Mouse (Mus musculus) midbrain, embryonic 13.5 days (tissue): Measurements from ENCODE around the gene Vcl. TPM values are rescaled to one million over a fixed set of nuclear protein-coding genes. Genes with fewer than 3 reads are reported as not detected.

Experiments
- ATAC-seq: fragments of 200-750 bp; cut with Nextera tagmentation; 2 replicates; pipeline ENCODE4 v1.8.0; 2017; ENCODE audit warnings: mild to moderate bottlenecking, moderate TSS enrichment, moderate library complexity
- H3K27ac ChIP-seq: fragments of 300-500 bp; sonication (generic); 2 replicates; pipeline ENCODE4 v1.5.1; 2015; ENCODE audit warnings: inconsistent platforms, mild to moderate bottlenecking, moderate library complexity
- H3K27me3 ChIP-seq: fragments of 300-500 bp; sonication (generic); 2 replicates; pipeline ENCODE4 v1.6.1; 2015; ENCODE audit warnings: mild to moderate bottlenecking, inconsistent platforms
- H3K36me3 ChIP-seq: fragments of 300-500 bp; sonication (generic); 2 replicates; pipeline ENCODE4 v1.6.1; 2015; ENCODE audit warnings: mild to moderate bottlenecking, inconsistent platforms
- H3K4me1 ChIP-seq: fragments of 300-500 bp; sonication (generic); replicated peaks from 2 replicates; pipeline ENCODE4 v1.6.1; 2015; ENCODE audit warnings: inconsistent platforms
- H3K4me2 ChIP-seq: fragments of 300-500 bp; sonication (generic); replicated peaks from 2 replicates; pipeline ENCODE4 v1.6.1; 2015; ENCODE audit warnings: moderate library complexity, mild to moderate bottlenecking, inconsistent platforms
- H3K4me3 ChIP-seq: fragments of 300-500 bp; sonication (generic); replicated peaks from 2 replicates; pipeline ENCODE4 v1.5.1; 2015; ENCODE audit warnings: mild to moderate bottlenecking, inconsistent platforms
- H3K9ac ChIP-seq: fragments of 300-500 bp; sonication (generic); replicated peaks from 2 replicates; pipeline ENCODE4 v1.6.1; 2015; ENCODE audit warnings: mild to moderate bottlenecking, inconsistent platforms
- H3K9me3 ChIP-seq: fragments of 300-500 bp; sonication (generic); 2 replicates; pipeline ENCODE4 v1.6.1; 2016; ENCODE audit warnings: mild to moderate bottlenecking, inconsistent platforms
- WGBS: fragments of 180-500 bp; shearing (Covaris S2); methylation state at CpG from one replicate; pipeline ENCODE4 v1.1.7; 2015; 5-methylcytosine and 5-hydroxymethylcytosine counted together
- polyA plus RNA-seq: library from polyadenylated mRNA; unstranded; fragments of >200 nt; fragmentation: Nextera tagmentation; extraction: Ambion mirVana; gene quantifications from 2 replicates; pipeline ENCODE4 v1.2.1, GENCODE M21; 2015

Vcl gene
- polyA plus RNA-seq, result 9.7 and 11.2 TPM in 2 replicates

DNA sequence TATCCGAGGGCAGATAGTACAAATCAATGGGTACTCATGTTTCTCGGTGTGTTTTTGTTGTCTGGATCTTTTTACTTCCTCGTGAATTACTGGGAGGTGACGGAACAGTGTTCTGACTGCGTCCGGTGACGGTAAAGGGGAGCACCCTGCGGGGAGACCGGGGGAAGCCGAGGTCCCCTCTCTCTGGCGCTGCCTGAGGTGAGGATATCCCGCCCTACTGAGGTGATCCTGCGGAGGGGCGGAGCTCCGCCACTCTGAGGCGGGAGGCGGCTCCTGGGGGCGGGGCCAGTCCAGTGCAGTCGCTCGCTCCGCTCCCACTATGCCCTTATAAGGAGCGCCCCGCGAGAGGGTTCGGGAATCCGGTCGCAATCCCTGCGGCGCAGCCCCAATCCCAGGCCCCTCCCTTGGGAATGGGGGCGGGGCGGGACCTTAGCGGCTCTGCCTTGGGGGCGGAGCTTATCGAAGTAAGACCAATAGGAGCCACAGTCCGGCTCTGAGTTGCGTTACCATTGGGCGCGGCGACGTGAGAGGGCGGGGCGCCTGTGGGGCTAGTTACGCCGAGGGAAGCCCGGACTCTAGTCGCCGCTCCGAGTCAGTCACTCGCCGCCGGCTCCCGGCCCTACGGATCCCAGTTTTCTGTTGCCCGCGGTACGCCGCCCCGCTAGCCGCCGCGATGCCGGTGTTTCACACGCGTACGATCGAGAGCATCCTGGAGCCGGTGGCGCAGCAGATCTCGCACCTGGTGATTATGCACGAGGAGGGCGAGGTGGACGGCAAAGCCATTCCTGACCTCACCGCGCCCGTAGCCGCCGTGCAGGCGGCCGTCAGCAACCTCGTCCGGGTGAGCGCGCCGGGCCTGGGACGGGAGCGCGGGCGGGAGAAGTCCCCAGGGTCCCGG, at the start of gene Vcl:
TSS of gene Vcl (plus strand) at position 551 of the 898 bp plus-strand sequence.
- peak within 1 kb of the TSS; percentile 79 for H3K9ac ChIP-seq
- H3K27me3 ChIP-seq, result no peaks in the 10 kb centered on the region
- H3K4me3 ChIP-seq, result peak within 1 kb of the TSS; percentile 80
- H3K4me1 ChIP-seq, result peaks cover 18% of the 10 kb centered on the region
- peak; percentile 100 for ATAC-seq
- H3K27ac ChIP-seq, result peak within 1 kb of the TSS; percentile 84
- under 1% methylated on average over 89 of the region's 89 CpGs for WGBS
- H3K36me3 ChIP-seq, result no peaks in the 10 kb centered on the region
- H3K4me2 ChIP-seq, result peak within 1 kb of the TSS; percentile 72
- H3K9me3 ChIP-seq, result no peaks in the 10 kb centered on the region

DNA sequence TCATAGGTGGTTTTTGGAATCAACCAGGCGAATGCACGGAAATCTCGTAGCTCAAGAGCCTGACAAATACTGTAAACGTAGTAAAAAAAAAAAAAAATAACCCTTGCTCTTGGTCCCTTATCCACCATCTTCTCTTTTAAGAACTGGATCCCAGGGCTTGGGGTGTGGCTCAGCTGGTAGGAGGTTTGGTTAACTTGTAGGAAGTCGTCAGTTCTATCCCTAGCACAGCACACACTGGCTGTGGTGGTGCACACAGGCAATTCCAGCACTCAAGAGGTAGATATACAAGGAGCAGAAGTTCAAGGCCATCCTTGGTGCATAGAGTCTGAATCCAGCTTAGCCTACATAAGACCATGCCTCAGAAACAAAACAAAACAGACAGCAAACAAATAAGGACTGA, 44.5 kb upstream of the Vcl start:
- WGBS, result 85% methylated on average over 5 of the region's 5 CpGs
- no peak for ATAC-seq
- Histone ChIP-seq H3K9ac (no peak overlapping the region), H3K27ac (no peak overlapping the region), H3K4me2 (no peak overlapping the region), H3K27me3 (no peaks in the 10 kb centered on the region), H3K4me1 (no peaks in the 10 kb centered on the region), H3K9me3 (no peaks in the 10 kb centered on the region), H3K36me3 (no peaks in the 10 kb centered on the region), H3K4me3 (no peak overlapping the region)

DNA sequence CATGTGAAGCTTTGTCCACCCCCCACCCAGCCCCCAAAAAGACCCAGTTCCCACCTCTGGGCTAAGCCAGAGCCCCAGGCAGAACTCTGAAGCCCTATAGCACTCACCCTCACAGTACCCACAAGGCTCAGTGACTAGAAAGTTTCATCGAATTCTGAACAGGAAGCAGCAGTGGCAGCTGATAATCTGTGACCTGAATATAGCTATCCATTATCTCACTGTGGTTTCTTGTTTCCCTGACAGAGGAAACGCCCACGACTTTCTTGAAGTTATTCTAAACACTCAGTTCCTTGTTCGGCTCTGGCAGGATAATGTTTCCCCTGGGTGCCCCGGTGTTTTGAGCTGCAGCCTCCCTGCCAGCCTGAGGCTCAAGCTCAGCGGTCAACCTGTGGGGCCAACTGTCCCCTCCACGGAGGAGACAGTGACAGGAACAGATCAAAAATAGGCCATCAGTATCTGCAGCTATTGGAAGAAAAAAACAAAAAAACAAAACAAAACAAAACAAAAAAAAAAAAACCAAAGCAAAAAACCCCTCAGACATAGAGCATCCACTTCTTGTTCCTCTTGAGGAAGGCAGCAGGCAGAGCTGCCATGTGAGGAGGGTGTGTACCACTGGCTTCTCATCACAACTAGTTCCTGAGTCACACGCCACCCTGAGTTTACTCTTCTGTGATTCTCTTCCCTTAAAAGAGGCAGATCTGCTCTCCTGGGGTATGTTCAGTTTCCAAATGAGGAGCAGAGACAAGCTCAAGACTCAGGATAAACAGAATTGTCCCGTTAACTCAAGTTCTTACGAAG, 43.9 kb upstream of the Vcl start:
- Histone ChIP-seq H3K4me3 (no peak overlapping the region), H3K4me2 (no peak overlapping the region)

DNA sequence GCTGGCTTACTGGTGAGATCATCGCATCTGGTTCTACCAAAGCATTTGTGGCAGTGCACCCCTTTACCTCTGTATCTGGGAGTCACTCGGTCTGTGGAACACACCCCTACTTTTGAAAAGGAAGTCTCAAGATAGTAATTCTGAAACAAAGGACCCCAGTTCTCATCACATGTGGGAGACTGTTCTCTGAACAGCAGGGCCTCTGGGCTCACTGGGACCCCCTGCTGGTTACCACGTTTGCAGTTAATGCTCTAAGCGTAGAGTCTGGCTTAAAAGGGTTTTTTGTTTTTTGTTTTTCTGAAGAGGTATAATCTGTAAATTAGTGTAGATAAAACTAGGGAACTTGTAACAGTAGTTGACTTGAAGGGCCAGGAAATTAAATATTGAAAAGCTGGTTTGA, 42.9 kb upstream of the Vcl start:
- Histone ChIP-seq H3K4me2 (no peak overlapping the region), H3K4me1 (no peaks in the 10 kb centered on the region), H3K9me3 (no peaks in the 10 kb centered on the region), H3K27ac (no peak overlapping the region), H3K27me3 (no peaks in the 10 kb centered on the region), H3K36me3 (no peaks in the 10 kb centered on the region), H3K9ac (no peak overlapping the region), H3K4me3 (no peak overlapping the region)
- 29% methylated on average over 4 of the region's 4 CpGs for WGBS
- no peak for ATAC-seq

More for the DNA sequence above, 43.9 kb upstream of the Vcl start:
- H3K36me3 ChIP-seq, result no peaks in the 10 kb centered on the region
- H3K27ac ChIP-seq, result no peak overlapping the region
- no peak overlapping the region for H3K9ac ChIP-seq
- WGBS, result 44% methylated on average over 10 of the region's 10 CpGs
- H3K27me3 ChIP-seq, result no peaks in the 10 kb centered on the region
- H3K4me1 ChIP-seq, result no peaks in the 10 kb centered on the region
- no peak for ATAC-seq
- no peaks in the 10 kb centered on the region for H3K9me3 ChIP-seq

DNA sequence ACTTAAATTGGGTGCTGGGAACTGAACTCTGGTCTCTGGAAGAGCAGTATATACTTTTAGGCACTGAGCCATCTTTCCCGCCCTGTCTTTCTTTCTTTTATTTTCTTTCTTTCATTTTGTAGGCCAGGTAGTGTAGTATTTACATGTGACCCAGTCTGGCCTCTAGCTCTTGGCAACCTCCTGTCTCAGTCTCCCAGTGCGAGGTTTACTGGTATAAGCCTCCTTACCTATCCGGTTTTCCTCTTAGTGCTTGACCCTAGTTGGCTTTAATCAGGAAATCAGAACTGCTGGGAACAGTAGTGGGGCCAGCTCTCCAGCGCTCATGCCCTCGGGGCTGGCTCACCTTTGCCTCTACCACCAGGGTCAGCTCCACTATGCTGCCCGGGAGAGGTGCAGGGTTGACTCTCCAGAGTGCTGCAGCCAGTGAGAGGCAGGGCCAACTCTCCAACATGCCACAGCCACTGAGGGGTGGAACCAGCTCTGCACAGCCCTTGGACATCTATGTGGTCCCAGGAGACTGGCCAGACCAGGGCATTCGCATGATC, 41.6 kb upstream of the Vcl start:
- no peak for ATAC-seq
- WGBS, result 90% methylated on average over 7 of the region's 7 CpGs
- no peak overlapping the region for H3K4me2 ChIP-seq

DNA sequence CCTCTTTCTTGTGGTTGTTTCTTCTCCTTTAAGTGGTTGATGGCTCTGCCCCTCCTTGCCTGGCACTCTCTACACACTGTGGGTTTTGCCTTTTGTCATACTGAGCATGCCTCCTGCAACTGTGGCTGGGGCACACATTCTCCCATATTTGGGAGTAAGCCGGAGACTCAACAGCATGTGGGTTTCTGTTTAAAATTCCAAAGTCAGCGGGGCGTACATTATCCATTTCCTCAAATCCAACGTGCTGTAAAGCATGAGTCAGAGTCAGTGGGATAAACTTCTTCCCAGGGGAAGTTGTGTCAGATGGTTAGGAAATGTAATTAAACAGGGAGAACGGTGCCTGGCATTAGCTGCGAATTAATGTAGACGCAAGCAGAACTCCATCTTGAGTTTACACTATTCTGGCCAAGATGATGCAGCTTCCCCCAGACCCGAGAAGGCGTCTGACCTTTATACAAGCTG, 37.2 kb upstream of the Vcl start:
- 0 out of 2 replicates have a peak overlapping the region, but pooled peaks have one; percentile 5 for H3K4me2 ChIP-seq
- H3K27ac ChIP-seq, result no peak overlapping the region
- WGBS, result 36% methylated on average over 9 of the region's 9 CpGs
- H3K9ac ChIP-seq, result no peak overlapping the region
- peaks cover 7% of the 10 kb centered on the region; the same call in 1 of the 2 replicates for H3K4me1 ChIP-seq
- H3K36me3 ChIP-seq, result no peaks in the 10 kb centered on the region
- no peaks in the 10 kb centered on the region for H3K9me3 ChIP-seq
- H3K4me3 ChIP-seq, result no peak overlapping the region
- ATAC-seq, result peak; percentile 62
- no peaks in the 10 kb centered on the region for H3K27me3 ChIP-seq

More for the DNA sequence above, 41.6 kb upstream of the Vcl start:
- H3K4me1 ChIP-seq, result peaks cover 7% of the 10 kb centered on the region; the same call in 1 of the 2 replicates
- no peaks in the 10 kb centered on the region for H3K36me3 ChIP-seq
- H3K27me3 ChIP-seq, result no peaks in the 10 kb centered on the region
- no peak overlapping the region for H3K9ac ChIP-seq
- no peak overlapping the region for H3K4me3 ChIP-seq
- no peaks in the 10 kb centered on the region for H3K9me3 ChIP-seq
- no peak overlapping the region for H3K27ac ChIP-seq

DNA sequence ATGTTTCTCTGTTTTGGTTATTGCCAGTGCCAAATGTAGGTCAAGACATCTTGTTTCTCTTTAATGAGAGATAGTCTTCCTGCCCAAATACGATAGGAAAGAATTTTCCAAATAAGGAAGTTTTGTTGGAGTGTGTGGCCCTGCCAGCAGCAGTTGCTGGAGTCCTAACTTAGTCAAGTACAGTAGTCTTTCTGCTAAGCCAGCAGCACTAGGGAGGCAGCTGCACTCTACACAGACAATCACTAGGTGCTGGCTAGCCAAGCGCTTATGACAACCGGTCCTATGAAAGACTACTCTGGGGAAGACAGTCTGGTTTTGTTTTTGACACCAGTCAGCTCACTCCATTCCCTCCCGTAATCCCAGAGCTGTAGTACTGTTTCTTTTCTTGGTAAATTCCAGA, 35.4 kb upstream of the Vcl start:
- ATAC-seq, result no peak
- H3K4me1 ChIP-seq, result peaks cover 7% of the 10 kb centered on the region; the same call in 1 of the 2 replicates
- H3K36me3 ChIP-seq, result no peaks in the 10 kb centered on the region
- H3K9me3 ChIP-seq, result no peaks in the 10 kb centered on the region
- no peak overlapping the region for H3K9ac ChIP-seq
- WGBS, result 83% methylated on average over 4 of the region's 4 CpGs
- H3K27ac ChIP-seq, result no peak overlapping the region
- H3K4me3 ChIP-seq, result no peak overlapping the region
- H3K27me3 ChIP-seq, result no peaks in the 10 kb centered on the region
- no peak overlapping the region for H3K4me2 ChIP-seq

DNA sequence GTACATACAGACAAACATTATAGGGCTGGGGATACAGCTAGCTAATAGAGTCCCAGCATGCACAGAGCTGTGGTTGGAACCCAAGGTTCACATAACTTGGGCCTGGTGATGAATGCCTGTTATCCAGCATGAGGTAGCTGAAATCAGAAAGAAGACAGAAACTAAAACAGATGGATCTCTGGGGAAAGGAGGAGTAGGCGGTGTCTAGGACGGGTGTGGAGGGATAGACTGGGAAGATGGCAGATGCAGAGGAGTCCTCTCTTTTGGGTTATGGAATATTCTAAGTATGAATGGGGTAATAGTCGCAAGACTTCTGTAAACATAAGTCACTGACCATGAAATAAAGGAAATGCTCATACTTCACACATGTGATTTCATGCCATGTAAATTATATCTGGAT, 27.9 kb upstream of the Vcl start:
- ATAC-seq, result no peak
- Histone ChIP-seq H3K27me3 (no peaks in the 10 kb centered on the region), H3K4me2 (no peak overlapping the region), H3K4me1 (no peaks in the 10 kb centered on the region), H3K27ac (no peak overlapping the region), H3K4me3 (no peak overlapping the region), H3K9me3 (no peaks in the 10 kb centered on the region), H3K9ac (no peak overlapping the region), H3K36me3 (no peaks in the 10 kb centered on the region)
- WGBS, result 93% methylated on average over 3 of the region's 3 CpGs

DNA sequence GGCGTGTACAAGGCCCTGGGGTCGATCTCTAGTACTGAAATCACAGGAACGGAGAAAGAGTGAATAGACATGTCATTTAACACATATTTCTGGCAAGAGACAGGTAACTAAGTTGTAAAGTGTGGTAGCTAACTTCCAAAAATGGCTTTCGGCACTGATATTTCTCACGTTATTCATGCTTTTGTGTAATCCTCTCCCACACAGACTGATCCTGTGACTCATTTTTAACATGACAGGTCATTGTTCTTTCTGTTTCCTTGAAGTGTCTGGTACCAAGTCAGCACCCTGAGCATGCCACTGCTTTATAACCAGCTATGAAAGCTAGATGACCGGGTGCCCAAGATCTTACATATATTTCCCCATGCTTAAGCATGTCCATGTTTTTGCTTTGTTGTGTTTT, 26.1 kb upstream of the Vcl start:
- WGBS, result 89% methylated on average over 6 of the region's 6 CpGs
- H3K9ac ChIP-seq, result no peak overlapping the region
- ATAC-seq, result no peak
- H3K4me3 ChIP-seq, result no peak overlapping the region
- H3K4me1 ChIP-seq, result no peaks in the 10 kb centered on the region
- no peak overlapping the region for H3K4me2 ChIP-seq
- H3K9me3 ChIP-seq, result no peaks in the 10 kb centered on the region
- no peaks in the 10 kb centered on the region for H3K27me3 ChIP-seq
- no peak overlapping the region for H3K27ac ChIP-seq
- no peaks in the 10 kb centered on the region for H3K36me3 ChIP-seq

DNA sequence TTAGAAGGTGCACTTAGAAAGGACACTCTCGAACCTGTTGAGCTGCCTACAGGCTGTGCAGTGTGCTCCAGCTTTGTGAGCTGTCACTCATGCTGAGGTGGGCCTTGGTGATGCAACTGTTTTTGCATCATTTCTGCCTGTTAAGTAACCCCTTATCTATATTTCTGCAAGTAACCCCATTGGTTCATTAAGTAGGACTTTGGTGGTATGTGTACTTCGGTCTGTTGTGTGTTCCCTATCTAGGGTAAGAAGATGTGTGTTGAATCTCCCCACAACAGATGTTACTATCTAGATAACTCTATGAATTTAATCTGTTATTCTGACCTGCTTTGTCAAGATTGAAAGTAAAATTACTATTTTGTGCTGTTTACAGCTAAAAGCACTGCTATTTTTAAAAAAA, 17.4 kb upstream of the Vcl start:
- no peaks in the 10 kb centered on the region for H3K36me3 ChIP-seq
- 95% methylated on average over 2 of the region's 2 CpGs for WGBS
- H3K27ac ChIP-seq, result no peak overlapping the region
- H3K9me3 ChIP-seq, result no peaks in the 10 kb centered on the region
- H3K4me1 ChIP-seq, result no peaks in the 10 kb centered on the region
- no peak overlapping the region for H3K4me2 ChIP-seq
- H3K9ac ChIP-seq, result no peak overlapping the region
- no peak overlapping the region for H3K4me3 ChIP-seq
- ATAC-seq, result no peak
- no peaks in the 10 kb centered on the region for H3K27me3 ChIP-seq

DNA sequence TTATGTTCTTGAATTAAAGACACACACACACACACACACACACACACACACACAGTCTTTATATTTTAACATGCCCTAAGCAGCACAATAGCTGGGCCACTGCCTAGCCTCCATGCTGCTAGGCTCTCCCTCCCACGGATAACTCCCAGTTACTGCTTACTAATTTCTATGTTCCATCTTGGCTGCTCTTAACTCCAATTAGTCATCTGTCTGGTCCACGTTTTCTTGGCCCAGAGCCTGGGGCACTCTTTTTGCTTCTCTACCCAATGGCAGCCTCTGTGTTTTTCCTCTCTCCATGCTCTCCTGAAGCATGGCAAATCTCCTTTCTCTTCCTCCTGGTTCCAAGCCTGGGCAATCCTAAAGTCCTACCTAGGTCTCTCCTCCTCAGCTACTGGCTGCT, 14.8 kb upstream of the Vcl start:
- Histone ChIP-seq H3K27ac (no peak overlapping the region), H3K27me3 (no peaks in the 10 kb centered on the region), H3K9ac (no peak overlapping the region), H3K4me1 (no peaks in the 10 kb centered on the region), H3K4me2 (no peak overlapping the region), H3K4me3 (no peak overlapping the region), H3K9me3 (no peaks in the 10 kb centered on the region), H3K36me3 (no peaks in the 10 kb centered on the region)
- no peak for ATAC-seq
- WGBS, result 65% methylated on average over 2 of the region's 2 CpGs
